Mouse (Mus musculus): ENCODE data around the gene Rbm5.
A peak's percentile ranks its signal among the peaks of the same experiment; 100 is the strongest.

The Rbm5 gene

DNA sequence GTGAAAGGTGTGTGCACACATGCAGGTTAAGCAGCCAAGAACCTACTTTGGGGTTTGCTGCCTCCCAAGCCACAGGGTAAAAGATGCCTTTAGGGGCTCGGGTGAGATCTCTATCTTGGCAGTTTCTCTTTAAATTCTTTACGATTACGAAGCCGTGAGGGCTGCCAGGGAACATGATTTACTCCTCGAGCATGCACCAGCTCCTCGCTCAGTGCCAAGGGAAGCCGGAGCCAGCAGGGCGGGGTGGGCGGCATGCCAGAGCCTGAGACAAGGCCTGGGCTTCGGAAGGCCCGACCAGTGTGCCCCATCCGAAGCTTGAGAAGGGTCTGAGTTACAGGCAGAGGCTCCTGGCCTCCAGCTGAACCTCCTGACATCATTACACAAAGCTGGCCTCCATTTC lies 69.2 kb downstream of the Rbm5 start:
- peak; percentile 97 for DNase-seq (ENCODE audit: low read depth)

DNA sequence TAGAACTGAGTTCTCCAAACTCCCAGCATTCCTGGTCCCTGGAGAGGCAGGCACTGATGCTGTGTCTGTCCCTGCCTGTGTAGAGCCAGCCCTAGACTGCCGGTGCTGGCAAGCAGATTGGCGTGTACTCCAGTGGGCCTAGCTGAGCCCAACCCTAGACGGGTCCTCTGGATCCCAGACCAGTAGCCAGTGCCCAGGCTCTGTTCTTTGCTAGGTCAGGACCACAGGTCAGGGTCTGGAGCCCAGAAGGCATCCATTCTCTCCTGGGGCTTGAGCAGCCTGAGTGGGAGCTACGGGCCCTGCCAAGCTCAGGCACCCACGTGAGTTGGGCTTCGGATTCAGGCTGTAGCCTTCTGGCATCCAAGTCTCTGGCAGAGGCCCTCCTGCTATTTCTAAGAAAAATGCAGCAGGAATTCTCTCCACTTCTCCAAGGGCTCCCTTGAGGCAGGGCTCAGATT lies 70.7 kb downstream of the Rbm5 start:
- DNase-seq (ENCODE audit: low read depth), result peak; percentile 81

DNA sequence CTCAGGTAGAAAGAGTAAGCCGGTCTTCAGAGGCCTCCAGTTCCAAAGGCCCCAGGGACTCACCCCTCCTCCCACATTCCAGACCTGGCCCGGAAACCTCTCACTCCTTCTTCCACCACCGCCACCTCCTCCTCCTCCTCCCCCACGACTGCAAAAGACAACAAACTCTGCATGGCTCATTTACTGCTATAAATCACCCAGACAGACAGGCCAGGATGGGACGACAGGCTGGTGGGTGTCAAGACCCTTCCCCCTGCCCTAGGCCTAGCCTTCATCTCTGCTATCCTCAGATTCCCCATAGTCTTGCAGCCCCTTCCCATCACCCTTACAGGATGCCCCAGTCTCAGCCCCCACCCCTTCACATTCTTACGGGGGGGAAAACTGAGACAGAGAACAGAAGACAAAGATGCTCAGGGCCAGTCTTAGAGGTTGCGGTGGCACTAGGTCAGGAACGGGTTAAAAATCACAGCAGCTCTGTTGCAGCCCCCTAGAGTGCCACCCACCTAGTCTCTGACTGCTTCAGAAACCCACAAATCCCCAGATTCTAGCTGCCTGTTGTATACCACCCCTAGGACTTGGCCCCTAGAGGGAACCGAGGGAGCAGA lies 71.3 kb downstream of the Rbm5 start:
- DNase-seq (ENCODE audit: low read depth), result no peak

GRCm38 (mm10) chr9:107698611-107699190 lies 72.1 kb downstream of the Rbm5 start:
- DNase-seq (ENCODE audit: low read depth), result no peak

DNA sequence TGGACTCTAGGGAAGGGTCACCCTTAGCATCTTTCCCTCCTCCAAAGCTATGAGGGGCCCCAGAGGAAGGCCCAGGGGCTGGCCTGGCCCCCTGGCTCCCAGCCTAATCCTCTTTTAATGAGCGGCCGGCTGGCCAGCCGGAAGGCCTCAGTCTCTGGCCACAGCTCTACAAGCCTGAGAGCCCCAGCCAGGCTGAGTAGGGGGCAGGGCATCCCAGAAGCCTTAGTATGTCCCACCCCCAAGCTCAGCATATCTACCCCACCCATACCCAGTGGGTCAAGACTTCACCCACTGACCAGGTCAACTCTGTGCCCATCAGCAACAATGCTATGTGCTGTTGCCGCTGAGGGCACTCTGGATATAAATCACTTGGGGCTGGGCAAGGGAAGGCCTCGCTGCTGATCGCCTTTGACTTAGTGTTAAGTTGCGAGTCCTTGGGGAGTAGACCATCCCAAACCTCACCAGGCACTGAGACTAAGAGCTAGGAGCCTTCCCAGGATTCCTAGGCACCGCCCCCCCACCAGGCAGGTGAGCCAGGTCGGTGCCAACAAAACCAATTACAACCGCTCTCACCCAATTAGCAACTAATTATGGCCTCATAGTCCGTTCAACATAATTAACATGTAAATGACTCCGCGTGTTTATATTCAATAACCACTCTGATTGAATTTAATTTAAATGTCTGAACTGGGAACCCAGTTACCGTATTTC lies 72.8 kb downstream of the Rbm5 start:
- no peak for DNase-seq (ENCODE audit: low read depth)

DNA sequence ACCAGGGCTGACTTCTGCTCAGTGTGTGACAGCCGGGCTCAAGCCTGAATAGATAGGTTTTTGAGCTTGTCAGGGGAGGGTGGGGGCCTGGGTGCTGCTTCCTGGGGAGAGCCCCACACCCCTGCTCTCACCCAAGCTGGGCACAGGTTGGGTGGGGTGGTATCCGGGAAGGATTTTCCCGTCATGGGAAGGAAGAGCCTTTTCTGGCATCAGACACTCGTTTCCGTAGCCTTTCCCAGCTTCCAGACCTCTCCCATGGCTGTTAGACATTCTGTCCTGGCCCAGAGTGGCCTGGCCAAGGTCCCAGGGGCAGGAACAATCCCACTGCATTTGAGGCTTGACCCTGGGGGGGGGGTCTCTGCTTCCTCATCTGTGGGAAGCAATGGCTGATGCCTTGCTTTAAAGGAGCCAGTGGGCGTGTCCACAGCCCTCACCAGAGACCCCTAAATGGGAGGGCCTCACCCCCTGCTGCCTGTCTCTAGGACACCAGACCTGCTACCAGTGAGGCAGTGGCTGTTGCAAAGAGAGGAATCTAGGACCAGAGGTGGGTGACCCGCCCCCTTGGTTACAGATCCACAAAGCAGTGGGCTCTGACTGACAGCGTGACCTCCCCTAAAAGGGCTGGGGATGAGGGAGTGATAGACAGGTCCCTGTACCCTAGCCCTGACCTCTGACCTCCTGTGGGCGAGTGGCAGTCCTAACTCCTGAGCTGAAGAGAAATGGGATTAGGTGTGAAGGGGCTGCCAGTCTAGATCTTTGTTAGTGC lies 73.8 kb downstream of the Rbm5 start:
- DNase-seq (ENCODE audit: low read depth), result no peak

GRCm38 (mm10) chr9:107696106-107696479 lies 74.7 kb downstream of the Rbm5 start:
- no peak for DNase-seq (ENCODE audit: low read depth)

- DNase-seq (ENCODE audit: low read depth), result no peak
Measured at GRCm38 (mm10) chr9:107695441-107696105, 75.2 kb downstream of the Rbm5 start.

DNA sequence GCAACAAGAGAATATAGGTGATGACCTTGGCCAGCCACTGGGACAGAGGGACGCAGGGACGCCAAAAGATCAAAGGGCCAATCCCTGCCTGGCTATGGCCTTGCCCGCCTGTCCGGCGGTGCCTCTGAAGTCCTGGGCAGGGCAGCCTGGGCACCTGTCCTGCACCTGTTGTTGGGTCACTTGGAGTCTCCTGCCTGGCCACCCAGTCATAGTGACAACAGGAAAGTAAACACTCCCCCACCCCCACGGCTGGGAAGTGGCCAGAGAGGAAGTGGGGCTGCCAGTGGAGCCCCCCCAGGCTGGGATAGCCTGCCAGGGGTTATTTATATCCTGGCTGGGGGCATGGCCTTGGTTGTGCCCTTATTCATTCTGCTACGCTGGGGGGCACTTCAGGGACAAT lies 76.2 kb downstream of the Rbm5 start:
- DNase-seq (ENCODE audit: low read depth), result no peak

GRCm38 (mm10) chr9:107693433-107693987 lies 77.3 kb downstream of the Rbm5 start:
- no peak for DNase-seq (ENCODE audit: low read depth)

- no peak for DNase-seq (ENCODE audit: low read depth)
Measured at GRCm38 (mm10) chr9:107692785-107693184, 78.0 kb downstream of the Rbm5 start.

- DNase-seq (ENCODE audit: low read depth), result no peak
Measured at GRCm38 (mm10) chr9:107690391-107690790, 80.4 kb downstream of the Rbm5 start.

Measured in NIH3T3 (cell line).